Mouse (Mus musculus): ENCODE results near the gene Ptpn9. TPM values are rescaled to one million over a fixed set of nuclear protein-coding genes. Genes with fewer than 3 reads are reported as not detected.

The Ptpn9 gene
- polyA plus RNA-seq, 2 experiments: 2.7 to 3.1 TPM

DNA sequence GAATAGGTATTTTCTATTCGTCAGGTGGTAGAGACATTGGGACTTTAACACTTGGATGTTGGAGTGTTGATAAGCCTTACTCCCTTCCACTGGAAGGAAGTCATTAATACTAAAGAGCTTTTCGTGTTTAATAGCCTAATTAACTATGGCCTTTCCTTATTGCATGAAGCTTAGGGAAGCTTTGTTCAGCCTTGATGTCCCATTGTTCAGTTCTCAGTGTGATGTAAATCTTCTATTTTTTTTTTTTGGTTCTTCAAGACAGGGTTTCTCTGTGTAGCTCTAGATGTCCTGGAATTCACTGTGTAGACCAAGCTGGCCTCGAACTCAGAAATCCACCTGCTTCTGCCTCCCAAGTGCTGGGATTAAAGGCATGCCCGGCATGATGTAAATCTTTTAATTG, 18.2 kb downstream of the Ptpn9 start:
- Histone ChIP-seq H3K4me1 (replicated peaks; ENCODE audit: control insufficient read depth in 2 of 2, insufficient read depth in 2 of 2, low read length in 1 of 2) (no peaks in the 10 kb centered on the region), H3K36me3 (replicated peaks; ENCODE audit: control insufficient read depth, insufficient read depth, low read depth) (no peaks in the 10 kb centered on the region), H3K9me3 (ENCODE audit: control insufficient read depth, low read length) (no peaks in the 10 kb centered on the region), H3K4me2 (ENCODE audit: low read depth) (no peak overlapping the region), H3K27ac (no peak overlapping the region), H3K9ac (replicated peaks) (no peak overlapping the region), H3K27me3 (ENCODE audit: control insufficient read depth, insufficient read depth, low read length) (no peaks in the 10 kb centered on the region), H3K4me3 (ENCODE audit: insufficient read depth in 1 of 2, low read depth in 2 of 2, low read length in 2 of 2) (no peak overlapping the region)
- no peak for DNase-seq (ENCODE audit: low read depth in 3 of 3, low spot score in 3 of 3)
- ATAC-seq (ENCODE audit: insufficient read depth): no peak
- 60% methylated on average over 4 of the region's 4 CpGs for WGBS (ENCODE audit: insufficient replicate concordance)
- TF ChIP-seq EP300 (IDR thresholded peaks at IDR 0.05; ENCODE audit: low read depth) (no peak), CTCF (IDR thresholded peaks at IDR 0.05; ENCODE audit: low read depth) (no peak)

DNA sequence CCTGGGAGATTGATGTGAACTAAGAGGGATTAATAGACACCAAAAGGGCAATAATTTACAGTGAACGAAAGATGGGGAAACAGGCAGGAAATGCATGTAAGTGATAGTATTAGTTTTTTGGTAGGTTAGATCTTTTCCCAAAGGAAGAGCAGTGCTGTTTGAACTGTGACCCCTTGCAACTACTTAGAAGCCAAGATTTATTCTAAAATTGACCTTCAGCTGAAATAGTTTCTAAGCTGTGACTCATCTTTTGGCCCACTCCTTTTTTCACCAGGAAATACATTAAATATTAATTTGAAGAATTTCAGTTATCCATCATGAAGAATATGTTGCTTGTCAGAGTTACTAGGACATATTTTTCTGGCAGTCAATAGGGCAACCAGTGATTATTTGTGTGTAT, 19.0 kb downstream of the Ptpn9 start:
- Histone ChIP-seq H3K4me3 (ENCODE audit: insufficient read depth in 1 of 2, low read depth in 2 of 2, low read length in 2 of 2) (no peak overlapping the region), H3K4me1 (replicated peaks; ENCODE audit: control insufficient read depth in 2 of 2, insufficient read depth in 2 of 2, low read length in 1 of 2) (no peaks in the 10 kb centered on the region), H3K9ac (replicated peaks) (no peak overlapping the region), H3K36me3 (replicated peaks; ENCODE audit: control insufficient read depth, insufficient read depth, low read depth) (no peaks in the 10 kb centered on the region), H3K27ac (no peak overlapping the region), H3K4me2 (ENCODE audit: low read depth) (no peak overlapping the region), H3K27me3 (ENCODE audit: control insufficient read depth, insufficient read depth, low read length) (no peaks in the 10 kb centered on the region), H3K9me3 (ENCODE audit: control insufficient read depth, low read length) (no peaks in the 10 kb centered on the region)
- 69% methylated on average over 1 of the region's 1 CpGs for WGBS (ENCODE audit: insufficient replicate concordance)
- DNase-seq (ENCODE audit: low read depth in 3 of 3, low spot score in 3 of 3) (no peak), ATAC-seq (ENCODE audit: insufficient read depth) (no peak)
- TF ChIP-seq EP300 (IDR thresholded peaks at IDR 0.05; ENCODE audit: low read depth) (no peak), CTCF (IDR thresholded peaks at IDR 0.05; ENCODE audit: low read depth) (no peak)

DNA sequence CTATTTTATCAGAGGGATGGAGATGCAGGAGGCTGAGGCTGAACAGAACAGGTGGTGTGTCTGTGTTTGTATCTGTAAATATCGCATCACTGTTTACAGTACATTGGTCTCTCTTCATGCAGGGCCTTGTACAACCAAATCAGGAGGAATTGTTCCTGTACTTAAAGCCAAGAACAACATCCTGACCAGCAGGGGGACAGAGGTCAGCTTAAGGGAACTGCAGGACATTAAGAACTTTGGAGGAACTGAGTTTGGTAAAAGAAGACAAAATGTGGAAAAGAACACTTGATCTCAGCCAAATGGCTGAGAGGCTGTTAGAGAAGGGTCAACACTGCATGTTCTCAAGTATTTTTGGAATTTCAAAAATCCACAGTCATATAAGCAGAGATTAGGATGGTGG, 20.0 kb downstream of the Ptpn9 start:
- TF ChIP-seq EP300 (IDR thresholded peaks at IDR 0.05; ENCODE audit: low read depth) (no peak), CTCF (IDR thresholded peaks at IDR 0.05; ENCODE audit: low read depth) (no peak)
- no peaks in the 10 kb centered on the region for H3K36me3 ChIP-seq (replicated peaks; ENCODE audit: control insufficient read depth, insufficient read depth, low read depth)
- 79% methylated on average over 1 of the region's 1 CpGs for WGBS (ENCODE audit: insufficient replicate concordance)
- ATAC-seq (ENCODE audit: insufficient read depth) (no peak), DNase-seq (ENCODE audit: low read depth in 3 of 3, low spot score in 3 of 3) (no peak)
- no peaks in the 10 kb centered on the region for H3K27me3 ChIP-seq (ENCODE audit: control insufficient read depth, insufficient read depth, low read length)
- H3K27ac ChIP-seq: no peak overlapping the region
- no peak overlapping the region for H3K9ac ChIP-seq (replicated peaks)
- H3K9me3 ChIP-seq (ENCODE audit: control insufficient read depth, low read length): no peaks in the 10 kb centered on the region
- H3K4me3 ChIP-seq (ENCODE audit: insufficient read depth in 1 of 2, low read depth in 2 of 2, low read length in 2 of 2): no peak overlapping the region
- no peak overlapping the region for H3K4me2 ChIP-seq (ENCODE audit: low read depth)
- no peaks in the 10 kb centered on the region for H3K4me1 ChIP-seq (replicated peaks; ENCODE audit: control insufficient read depth in 2 of 2, insufficient read depth in 2 of 2, low read length in 1 of 2)

DNA sequence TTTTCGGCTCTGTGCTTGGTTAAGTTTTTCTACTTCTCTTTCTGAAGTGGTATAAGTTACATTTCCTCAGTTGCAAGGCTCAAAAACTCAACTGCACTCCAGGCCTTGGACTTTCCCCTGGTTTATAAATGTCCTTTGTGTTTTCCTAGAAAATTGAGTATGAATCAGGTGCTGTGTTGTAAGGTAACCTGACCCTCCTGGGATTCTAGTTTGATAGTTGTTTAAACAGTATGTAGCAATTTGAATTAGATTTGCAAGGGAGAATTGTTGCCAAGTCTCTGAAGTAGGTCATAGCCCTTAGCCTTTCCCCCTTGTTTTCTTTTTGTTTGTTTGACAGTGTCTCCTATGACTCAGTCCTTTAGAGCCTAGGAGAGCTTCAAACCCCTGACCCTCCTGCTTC, 22.9 kb downstream of the Ptpn9 start:
- ATAC-seq (ENCODE audit: insufficient read depth): no peak
- Histone ChIP-seq H3K27me3 (ENCODE audit: control insufficient read depth, insufficient read depth, low read length) (no peaks in the 10 kb centered on the region), H3K4me1 (replicated peaks; ENCODE audit: control insufficient read depth in 2 of 2, insufficient read depth in 2 of 2, low read length in 1 of 2) (no peaks in the 10 kb centered on the region), H3K4me3 (ENCODE audit: insufficient read depth in 1 of 2, low read depth in 2 of 2, low read length in 2 of 2) (no peak overlapping the region), H3K9me3 (ENCODE audit: control insufficient read depth, low read length) (no peaks in the 10 kb centered on the region), H3K36me3 (replicated peaks; ENCODE audit: control insufficient read depth, insufficient read depth, low read depth) (no peaks in the 10 kb centered on the region), H3K4me2 (ENCODE audit: low read depth) (no peak overlapping the region), H3K27ac (no peak overlapping the region), H3K9ac (replicated peaks) (no peak overlapping the region)
- TF ChIP-seq CTCF (IDR thresholded peaks at IDR 0.05; ENCODE audit: low read depth) (no peak), EP300 (IDR thresholded peaks at IDR 0.05; ENCODE audit: low read depth) (no peak)
- no peak for DNase-seq (ENCODE audit: low read depth in 3 of 3, low spot score in 3 of 3)
- 75% methylated on average over 1 of the region's 1 CpGs for WGBS (ENCODE audit: insufficient replicate concordance)

DNA sequence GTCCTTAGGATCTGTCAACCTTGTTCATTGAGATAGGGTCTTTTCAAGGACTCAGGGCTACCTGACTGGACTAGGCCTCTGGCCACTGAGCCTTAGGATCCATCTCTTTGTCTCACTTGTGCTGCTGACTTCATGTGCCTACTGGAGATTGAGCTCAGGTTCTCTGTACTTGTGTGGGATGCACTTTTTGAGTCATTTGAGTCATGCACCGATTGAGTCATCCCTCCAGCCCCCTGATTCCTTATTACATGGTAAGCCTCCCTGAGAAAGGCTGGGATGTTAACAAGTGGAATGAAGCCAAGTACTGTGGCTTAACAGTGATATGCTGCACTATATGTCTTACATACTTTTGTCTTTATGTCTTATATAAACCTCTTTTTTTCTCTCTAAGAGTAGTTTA, 37.0 kb downstream of the Ptpn9 start:
- 83% methylated on average over 1 of the region's 1 CpGs for WGBS (ENCODE audit: insufficient replicate concordance)
- H3K4me3 ChIP-seq (ENCODE audit: insufficient read depth in 1 of 2, low read depth in 2 of 2, low read length in 2 of 2): no peak overlapping the region
- ATAC-seq (ENCODE audit: insufficient read depth) (no peak), DNase-seq (ENCODE audit: low read depth in 3 of 3, low spot score in 3 of 3) (no peak)
- TF ChIP-seq CTCF (IDR thresholded peaks at IDR 0.05; ENCODE audit: low read depth): no peak
- no peak for TF ChIP-seq EP300 (IDR thresholded peaks at IDR 0.05; ENCODE audit: low read depth)
- H3K4me2 ChIP-seq (ENCODE audit: low read depth): no peak overlapping the region
- no peak overlapping the region for H3K9ac ChIP-seq (replicated peaks)
- H3K36me3 ChIP-seq (replicated peaks; ENCODE audit: control insufficient read depth, insufficient read depth, low read depth): peaks cover 3% of the 10 kb centered on the region
- no peaks in the 10 kb centered on the region for H3K4me1 ChIP-seq (replicated peaks; ENCODE audit: control insufficient read depth in 2 of 2, insufficient read depth in 2 of 2, low read length in 1 of 2)
- no peaks in the 10 kb centered on the region for H3K27me3 ChIP-seq (ENCODE audit: control insufficient read depth, insufficient read depth, low read length)
- no peak overlapping the region for H3K27ac ChIP-seq
- no peaks in the 10 kb centered on the region for H3K9me3 ChIP-seq (ENCODE audit: control insufficient read depth, low read length)
